Mouse (Mus musculus): ENCODE measurements around the gene Gria1. TPM values are rescaled to one million over a fixed set of nuclear protein-coding genes. Genes with fewer than 3 reads are reported as not detected.

Gene Gria1
- polyA plus RNA-seq, 1 experiment from 2014 or later: 1.5 TPM

GRCm38 (mm10) chr11:57194746-57195145, 183.6 kb downstream of the Gria1 start:
- no peak overlapping the region for H3K9ac ChIP-seq
- H3K27me3 ChIP-seq (replicated peaks): no peaks in the 10 kb centered on the region
- H3K27ac ChIP-seq: no peak overlapping the region
- H3K4me1 ChIP-seq: no peaks in the 10 kb centered on the region
- H3K36me3 ChIP-seq: no peaks in the 10 kb centered on the region
- H3K9me3 ChIP-seq: no peaks in the 10 kb centered on the region
- no peak overlapping the region for H3K4me3 ChIP-seq (replicated peaks)
- ATAC-seq (ENCODE audit: insufficient read depth, low FRiP score, low read depth): no peak
- WGBS: 76% methylated on average over 5 of the region's 5 CpGs
- no peak overlapping the region for H3K4me2 ChIP-seq

- peak; percentile 39; the same call in 1 of the 2 replicates for ATAC-seq (ENCODE audit: insufficient read depth, low FRiP score, low read depth)
- 40% methylated on average over 10 of the region's 10 CpGs for WGBS
- H3K4me2 ChIP-seq: no peak overlapping the region
These were observed 190.2 kb downstream of the Gria1 start for GRCm38 (mm10) chr11:57201245-57201976.

GRCm38 (mm10) chr11:57204371-57204770, 193.2 kb downstream of the Gria1 start:
- Histone ChIP-seq H3K9me3 (no peaks in the 10 kb centered on the region), H3K4me1 (no peaks in the 10 kb centered on the region), H3K9ac (no peak overlapping the region), H3K4me2 (no peak overlapping the region), H3K4me3 (replicated peaks) (no peak overlapping the region), H3K27me3 (replicated peaks) (no peaks in the 10 kb centered on the region), H3K27ac (no peak overlapping the region), H3K36me3 (no peaks in the 10 kb centered on the region)
- no peak for ATAC-seq (ENCODE audit: insufficient read depth, low FRiP score, low read depth)
- 52% methylated on average over 6 of the region's 6 CpGs for WGBS

More at GRCm38 (mm10) chr11:57201245-57201976, 190.2 kb downstream of the Gria1 start:
- H3K4me1 ChIP-seq: no peaks in the 10 kb centered on the region
- H3K27ac ChIP-seq: no peak overlapping the region
- H3K27me3 ChIP-seq (replicated peaks): no peaks in the 10 kb centered on the region
- H3K9ac ChIP-seq: no peak overlapping the region
- no peak overlapping the region for H3K4me3 ChIP-seq (replicated peaks)
- H3K36me3 ChIP-seq: no peaks in the 10 kb centered on the region
- no peaks in the 10 kb centered on the region for H3K9me3 ChIP-seq

- H3K9ac ChIP-seq: no peak overlapping the region
- H3K4me1 ChIP-seq: no peaks in the 10 kb centered on the region
- ATAC-seq (ENCODE audit: insufficient read depth, low FRiP score, low read depth): no peak
- no peaks in the 10 kb centered on the region for H3K27me3 ChIP-seq (replicated peaks)
- no peak overlapping the region for H3K4me2 ChIP-seq
- H3K4me3 ChIP-seq (replicated peaks): no peak overlapping the region
- no peaks in the 10 kb centered on the region for H3K36me3 ChIP-seq
- H3K27ac ChIP-seq: no peak overlapping the region
- H3K9me3 ChIP-seq: no peaks in the 10 kb centered on the region
These were observed 196.1 kb downstream of the Gria1 start for GRCm38 (mm10) chr11:57207260-57207659.

- Histone ChIP-seq H3K4me2 (no peak overlapping the region), H3K9ac (no peak overlapping the region)
- WGBS: 94% methylated on average over 7 of the region's 7 CpGs
These were observed 202.9 kb downstream of the Gria1 start for GRCm38 (mm10) chr11:57214079-57214478.

GRCm38 (mm10) chr11:57214583-57214982, 203.4 kb downstream of the Gria1 start:
- Histone ChIP-seq H3K9me3 (no peaks in the 10 kb centered on the region), H3K27me3 (replicated peaks) (no peaks in the 10 kb centered on the region), H3K4me3 (replicated peaks) (no peak overlapping the region), H3K9ac (no peak overlapping the region), H3K36me3 (no peaks in the 10 kb centered on the region), H3K27ac (no peak overlapping the region), H3K4me2 (no peak overlapping the region), H3K4me1 (no peaks in the 10 kb centered on the region)
- WGBS: 82% methylated on average over 5 of the region's 5 CpGs
- no peak for ATAC-seq (ENCODE audit: insufficient read depth, low FRiP score, low read depth)

More at GRCm38 (mm10) chr11:57214079-57214478, 202.9 kb downstream of the Gria1 start:
- Histone ChIP-seq H3K4me3 (replicated peaks) (no peak overlapping the region), H3K4me1 (no peaks in the 10 kb centered on the region), H3K36me3 (no peaks in the 10 kb centered on the region), H3K9me3 (no peaks in the 10 kb centered on the region), H3K27ac (no peak overlapping the region), H3K27me3 (replicated peaks) (no peaks in the 10 kb centered on the region)
- no peak for ATAC-seq (ENCODE audit: insufficient read depth, low FRiP score, low read depth)

- H3K27ac ChIP-seq: no peak overlapping the region
- H3K4me3 ChIP-seq (replicated peaks): no peak overlapping the region
- no peaks in the 10 kb centered on the region for H3K4me1 ChIP-seq
- no peak overlapping the region for H3K4me2 ChIP-seq
- H3K27me3 ChIP-seq (replicated peaks): no peaks in the 10 kb centered on the region
- WGBS: 75% methylated on average over 8 of the region's 8 CpGs
- no peak for ATAC-seq (ENCODE audit: insufficient read depth, low FRiP score, low read depth)
- H3K36me3 ChIP-seq: no peaks in the 10 kb centered on the region
- H3K9ac ChIP-seq: no peak overlapping the region
- no peaks in the 10 kb centered on the region for H3K9me3 ChIP-seq
These were observed 211.8 kb downstream of the Gria1 start for GRCm38 (mm10) chr11:57222797-57223569.

GRCm38 (mm10) chr11:57235446-57235845, 224.3 kb downstream of the Gria1 start:
- H3K27me3 ChIP-seq (replicated peaks): no peaks in the 10 kb centered on the region
- no peak overlapping the region for H3K27ac ChIP-seq
- no peak overlapping the region for H3K4me3 ChIP-seq (replicated peaks)
- 69% methylated on average over 2 of the region's 2 CpGs for WGBS
- H3K9ac ChIP-seq: no peak overlapping the region
- no peaks in the 10 kb centered on the region for H3K9me3 ChIP-seq
- H3K4me1 ChIP-seq: no peaks in the 10 kb centered on the region
- H3K4me2 ChIP-seq: no peak overlapping the region
- no peak for ATAC-seq (ENCODE audit: insufficient read depth, low FRiP score, low read depth)
- H3K36me3 ChIP-seq: no peaks in the 10 kb centered on the region

GRCm38 (mm10) chr11:57236431-57236830, 225.2 kb downstream of the Gria1 start:
- H3K4me1 ChIP-seq: no peaks in the 10 kb centered on the region
- H3K27ac ChIP-seq: no peak overlapping the region
- ATAC-seq (ENCODE audit: insufficient read depth, low FRiP score, low read depth): no peak
- no peaks in the 10 kb centered on the region for H3K36me3 ChIP-seq
- no peaks in the 10 kb centered on the region for H3K9me3 ChIP-seq
- no peak overlapping the region for H3K4me3 ChIP-seq (replicated peaks)
- H3K9ac ChIP-seq: no peak overlapping the region
- H3K4me2 ChIP-seq: no peak overlapping the region
- 58% methylated on average over 1 of the region's 1 CpGs for WGBS
- H3K27me3 ChIP-seq (replicated peaks): no peaks in the 10 kb centered on the region

- WGBS: 14% methylated on average over 3 of the region's 3 CpGs
- no peak for ATAC-seq (ENCODE audit: insufficient read depth, low FRiP score, low read depth)
- Histone ChIP-seq H3K4me2 (no peak overlapping the region), H3K9ac (no peak overlapping the region), H3K27me3 (replicated peaks) (no peaks in the 10 kb centered on the region), H3K4me1 (no peaks in the 10 kb centered on the region), H3K9me3 (no peaks in the 10 kb centered on the region), H3K36me3 (no peaks in the 10 kb centered on the region), H3K27ac (no peak overlapping the region), H3K4me3 (replicated peaks) (no peak overlapping the region)
These were observed 228.6 kb downstream of the Gria1 start for GRCm38 (mm10) chr11:57239758-57240157.

GRCm38 (mm10) chr11:57243835-57244234, 232.6 kb downstream of the Gria1 start:
- ATAC-seq (ENCODE audit: insufficient read depth, low FRiP score, low read depth): no peak
- Histone ChIP-seq H3K9me3 (no peaks in the 10 kb centered on the region), H3K27me3 (replicated peaks) (no peaks in the 10 kb centered on the region), H3K9ac (no peak overlapping the region), H3K36me3 (no peaks in the 10 kb centered on the region), H3K4me3 (replicated peaks) (no peak overlapping the region), H3K4me1 (no peaks in the 10 kb centered on the region), H3K27ac (no peak overlapping the region), H3K4me2 (no peak overlapping the region)

GRCm38 (mm10) chr11:57244543-57244942, 233.4 kb downstream of the Gria1 start:
- no peak overlapping the region for H3K27ac ChIP-seq
- no peaks in the 10 kb centered on the region for H3K4me1 ChIP-seq
- H3K9me3 ChIP-seq: no peaks in the 10 kb centered on the region
- ATAC-seq (ENCODE audit: insufficient read depth, low FRiP score, low read depth): no peak
- H3K4me3 ChIP-seq (replicated peaks): no peak overlapping the region
- no peak overlapping the region for H3K9ac ChIP-seq
- H3K27me3 ChIP-seq (replicated peaks): no peaks in the 10 kb centered on the region
- H3K36me3 ChIP-seq: no peaks in the 10 kb centered on the region
- WGBS: 60% methylated on average over 6 of the region's 6 CpGs
- H3K4me2 ChIP-seq: no peak overlapping the region

All from stomach, embryonic 15.5 days (tissue).